Mouse (Mus musculus): ENCODE results near the gene Ccdc84.

- TF ChIP-seq ETS1 (IDR thresholded peaks at IDR 0.05; ENCODE audit: low read depth, low read length), result no peak
- TF ChIP-seq CTCF (IDR thresholded peaks at IDR 0.05 in 2 of 3, conservative IDR thresholded peaks at IDR 0.05 in 1 of 3; ENCODE audit: control insufficient read depth in 1 of 3, insufficient read depth in 1 of 3, low read depth in 2 of 3, low read length in 3 of 3, poor library complexity in 1 of 3, severe bottlenecking in 1 of 3), result no peak
- no peak for TF ChIP-seq MEF2A (IDR thresholded peaks at IDR 0.05; ENCODE audit: extremely low read depth, insufficient replicate concordance, low read depth, low read length, poor library complexity, severe bottlenecking)
- peak; percentile 8; the same call in 1 of the 2 replicates for TF ChIP-seq SIN3A (IDR thresholded peaks at IDR 0.05; ENCODE audit: low read length)
- TF ChIP-seq SMC3 (IDR thresholded peaks at IDR 0.05; ENCODE audit: low read depth, low read length), result no peak
- no peak for TF ChIP-seq CHD1 (IDR thresholded peaks at IDR 0.05; ENCODE audit: low read depth, low read length)
- TF ChIP-seq POLR2A (IDR thresholded peaks at IDR 0.05; ENCODE audit: control insufficient read depth in 1 of 2, insufficient read depth in 1 of 2, low read depth in 1 of 2, low read length in 2 of 2, poor library complexity in 1 of 2), result no peak
- TF ChIP-seq MYB (IDR thresholded peaks at IDR 0.05; ENCODE audit: low read depth, low read length), result no peak
- TF ChIP-seq JUND (IDR thresholded peaks at IDR 0.05; ENCODE audit: low read depth, low read length), result no peak
- TF ChIP-seq EP300 (IDR thresholded peaks at IDR 0.05; ENCODE audit: low read depth in 1 of 2, low read length in 2 of 2), result no peak
- no peak for TF ChIP-seq POLR2AphosphoS2 (IDR thresholded peaks at IDR 0.05; ENCODE audit: low read length)
- no peak for TF ChIP-seq MYC (IDR thresholded peaks at IDR 0.05; ENCODE audit: low read depth, low read length)
- TF ChIP-seq ELF1 (IDR thresholded peaks at IDR 0.05; ENCODE audit: low read depth, low read length), result no peak
- TF ChIP-seq RCOR1 (IDR thresholded peaks at IDR 0.05; ENCODE audit: low read depth, low read length), result no peak
Observed at GRCm38 (mm10) chr9:44379862-44380261, 38.5 kb downstream of the Ccdc84 start.
